Mouse (Mus musculus): ENCODE measurements around the gene Twf2.

The Twf2 gene

GRCm38 (mm10) chr9:106211680-106212593 is 9.0 kb downstream of the Twf2 start:
- DNase-seq, result peak; percentile 94

GRCm38 (mm10) chr9:106212594-106212981 is 9.7 kb downstream of the Twf2 start:
- peak; percentile 22 for DNase-seq

GRCm38 (mm10) chr9:106215341-106216125 is 12.6 kb downstream of the Twf2 start:
- no peak for DNase-seq

GRCm38 (mm10) chr9:106216971-106217370 is 14.1 kb downstream of the Twf2 start:
- no peak for DNase-seq

GRCm38 (mm10) chr9:106220894-106221523 is 18.1 kb downstream of the Twf2 start:
- no peak for DNase-seq

- no peak for DNase-seq
These were observed 19.4 kb downstream of the Twf2 start, which contains the start of gene Tlr9 for GRCm38 (mm10) chr9:106222261-106222851. Gene Tlr9 (plus strand): TSS chr9:106222598.

- DNase-seq, result no peak
These were observed 20.1 kb downstream of the Twf2 start for GRCm38 (mm10) chr9:106222994-106223393.

- no peak for DNase-seq
These were observed 22.7 kb downstream of the Twf2 start for GRCm38 (mm10) chr9:106225469-106226150.

- DNase-seq, result peak; percentile 65
These were observed 23.3 kb downstream of the Twf2 start for GRCm38 (mm10) chr9:106226151-106226682.

GRCm38 (mm10) chr9:106227790-106228429 is 25.0 kb downstream of the Twf2 start:
- no peak for DNase-seq

GRCm38 (mm10) chr9:106230051-106230733 is 27.3 kb downstream of the Twf2 start:
- DNase-seq, result no peak

- no peak for DNase-seq
These were observed 27.8 kb downstream of the Twf2 start for GRCm38 (mm10) chr9:106230734-106231106.

GRCm38 (mm10) chr9:106231220-106231619 is 28.3 kb downstream of the Twf2 start:
- no peak for DNase-seq

- no peak for DNase-seq
These were observed 28.9 kb downstream of the Twf2 start for GRCm38 (mm10) chr9:106231816-106232215.

GRCm38 (mm10) chr9:106232956-106233355 is 30.0 kb downstream of the Twf2 start:
- no peak for DNase-seq

- DNase-seq, result no peak
These were observed 31.0 kb downstream of the Twf2 start for GRCm38 (mm10) chr9:106233953-106234352.

GRCm38 (mm10) chr9:106235194-106235830 is 32.4 kb downstream of the Twf2 start:
- no peak for DNase-seq

GRCm38 (mm10) chr9:106236156-106236817 is 33.4 kb downstream of the Twf2 start:
- DNase-seq, result peak; percentile 53

- DNase-seq, result no peak
These were observed 33.9 kb downstream of the Twf2 start for GRCm38 (mm10) chr9:106236818-106237211.

GRCm38 (mm10) chr9:106237401-106237800 is 34.5 kb downstream of the Twf2 start:
- DNase-seq, result no peak
